Mouse (Mus musculus) stomach, embryonic 15.5 days (tissue): ENCODE results near the gene Ugdh. TPM values are rescaled to one million over a fixed set of nuclear protein-coding genes. Genes with fewer than 3 reads are reported as not detected.

Experiments
- ATAC-seq: fragments of 200-750 bp; cut with Nextera tagmentation; 2 replicates; pipeline ENCODE4 v1.8.0; 2017; ENCODE audit warnings: low read depth, moderate number of reproducible peaks, moderate TSS enrichment; ENCODE audit not compliant: insufficient read depth, low FRiP score
- H3K27ac ChIP-seq: fragments of 300-500 bp; sonication (generic); 2 replicates; pipeline ENCODE4 v1.5.1; 2015; ENCODE audit warnings: mild to moderate bottlenecking, inconsistent platforms
- H3K27me3 ChIP-seq: fragments of 300-500 bp; sonication (generic); replicated peaks from 2 replicates; pipeline ENCODE4 v1.6.1; 2015; ENCODE audit warnings: inconsistent platforms
- H3K36me3 ChIP-seq: fragments of 300-500 bp; sonication (generic); 2 replicates; pipeline ENCODE4 v1.6.1; 2015; ENCODE audit warnings: inconsistent platforms
- H3K4me1 ChIP-seq: fragments of 300-500 bp; sonication (generic); 2 replicates; pipeline ENCODE4 v1.6.1; 2015; ENCODE audit warnings: inconsistent platforms
- H3K4me2 ChIP-seq: fragments of 300-500 bp; sonication (generic); 2 replicates; pipeline ENCODE4 v1.6.1; 2015; ENCODE audit warnings: mild to moderate bottlenecking, inconsistent platforms
- H3K4me3 ChIP-seq: fragments of 300-500 bp; sonication (generic); replicated peaks from 2 replicates; pipeline ENCODE4 v1.5.1; 2015; ENCODE audit warnings: inconsistent platforms
- H3K9ac ChIP-seq: fragments of 300-500 bp; sonication (generic); 2 replicates; pipeline ENCODE4 v1.6.1; 2015; ENCODE audit warnings: inconsistent platforms
- H3K9me3 ChIP-seq: fragments of 300-500 bp; sonication (generic); 2 replicates; pipeline ENCODE4 v1.6.1; 2016; ENCODE audit warnings: inconsistent platforms
- WGBS: fragments of 180-500 bp; shearing (Covaris S2); methylation state at CpG from one replicate; pipeline ENCODE4 v1.1.7; 2015; 5-methylcytosine and 5-hydroxymethylcytosine counted together
- polyA plus RNA-seq: library from polyadenylated mRNA; unstranded; fragments of >200 nt; fragmentation: Nextera tagmentation; extraction: Ambion mirVana; gene quantifications from 2 replicates; pipeline ENCODE4 v1.2.1, GENCODE M21; 2015

Gene Ugdh
- polyA plus RNA-seq, 1 experiment from 2014 or later, result 152 TPM

GRCm38 (mm10) chr5:65457086-65457827, 21.5 kb upstream of the Ugdh start:
- peak; percentile 62; the same call in 1 of the 2 replicates for ATAC-seq
- H3K27me3 ChIP-seq, result no peaks in the 10 kb centered on the region
- peaks cover 6% of the 10 kb centered on the region; the same call in 1 of the 2 replicates for H3K4me1 ChIP-seq
- H3K4me3 ChIP-seq, result no peak overlapping the region
- no peaks in the 10 kb centered on the region for H3K36me3 ChIP-seq
- H3K4me2 ChIP-seq, result 0 out of 2 replicates have a peak overlapping the region, but pooled peaks have one; percentile 0
- H3K9me3 ChIP-seq, result no peaks in the 10 kb centered on the region
- H3K9ac ChIP-seq, result no peak overlapping the region
- WGBS, result 39% methylated on average over 7 of the region's 7 CpGs
- H3K27ac ChIP-seq, result peak overlapping the region; percentile 78

- no peak overlapping the region for H3K27ac ChIP-seq
- 0 out of 2 replicates have a peak, but pooled peaks cover 4% of the 10 kb centered on the region for H3K36me3 ChIP-seq
- ATAC-seq, result no peak
- H3K9ac ChIP-seq, result no peak overlapping the region
- no peaks in the 10 kb centered on the region for H3K27me3 ChIP-seq
- no peaks in the 10 kb centered on the region for H3K9me3 ChIP-seq
- H3K4me1 ChIP-seq, result peaks cover 6% of the 10 kb centered on the region; the same call in 1 of the 2 replicates
- no peak overlapping the region for H3K4me3 ChIP-seq
- no peak overlapping the region for H3K4me2 ChIP-seq
- WGBS, result 52% methylated on average over 5 of the region's 5 CpGs
Observed at GRCm38 (mm10) chr5:65454771-65455170, 19.0 kb upstream of the Ugdh start.

- 80% methylated on average over 4 of the region's 4 CpGs for WGBS
- Histone ChIP-seq H3K9me3 (no peaks in the 10 kb centered on the region), H3K4me2 (no peak overlapping the region), H3K4me3 (no peak overlapping the region), H3K27ac (no peak overlapping the region), H3K36me3 (0 out of 2 replicates have a peak, but pooled peaks cover 4% of the 10 kb centered on the region), H3K9ac (no peak overlapping the region), H3K4me1 (no peaks in the 10 kb centered on the region), H3K27me3 (no peaks in the 10 kb centered on the region)
- ATAC-seq, result no peak
Observed at GRCm38 (mm10) chr5:65448941-65449340, 13.2 kb upstream of the Ugdh start.

- WGBS, result 80% methylated on average over 2 of the region's 2 CpGs
- Histone ChIP-seq H3K4me2 (no peak overlapping the region), H3K36me3 (0 out of 2 replicates have a peak, but pooled peaks cover 4% of the 10 kb centered on the region), H3K9me3 (no peaks in the 10 kb centered on the region), H3K9ac (no peak overlapping the region), H3K27ac (no peak overlapping the region), H3K4me1 (no peaks in the 10 kb centered on the region), H3K4me3 (no peak overlapping the region), H3K27me3 (no peaks in the 10 kb centered on the region)
- ATAC-seq, result no peak
Observed at GRCm38 (mm10) chr5:65447826-65448225, 12.1 kb upstream of the Ugdh start.

- Histone ChIP-seq H3K4me1 (no peaks in the 10 kb centered on the region), H3K27me3 (no peaks in the 10 kb centered on the region), H3K9ac (no peak overlapping the region), H3K4me2 (no peak overlapping the region), H3K36me3 (0 out of 2 replicates have a peak, but pooled peaks cover 4% of the 10 kb centered on the region), H3K27ac (no peak overlapping the region), H3K9me3 (no peaks in the 10 kb centered on the region), H3K4me3 (no peak overlapping the region)
- 71% methylated on average over 2 of the region's 2 CpGs for WGBS
- ATAC-seq, result no peak
Observed at GRCm38 (mm10) chr5:65446756-65447155, 11.0 kb upstream of the Ugdh start.

- Histone ChIP-seq H3K9me3 (no peaks in the 10 kb centered on the region), H3K4me1 (no peaks in the 10 kb centered on the region), H3K4me3 (no peak overlapping the region), H3K36me3 (no peaks in the 10 kb centered on the region), H3K27ac (no peak overlapping the region), H3K27me3 (no peaks in the 10 kb centered on the region), H3K4me2 (no peak overlapping the region), H3K9ac (no peak overlapping the region)
- WGBS, result 50% methylated on average over 3 of the region's 6 CpGs
- no peak for ATAC-seq
Observed at GRCm38 (mm10) chr5:65444981-65445380, 9.2 kb upstream of the Ugdh start.

GRCm38 (mm10) chr5:65438041-65438440, 2.3 kb upstream of the Ugdh start:
- Histone ChIP-seq H3K27ac (no peak overlapping the region), H3K4me2 (no peak overlapping the region), H3K36me3 (no peaks in the 10 kb centered on the region), H3K27me3 (no peaks in the 10 kb centered on the region), H3K4me1 (0 out of 2 replicates have a peak, but pooled peaks cover 3% of the 10 kb centered on the region), H3K9ac (no peak overlapping the region), H3K4me3 (no peak overlapping the region), H3K9me3 (no peaks in the 10 kb centered on the region)
- no peak for ATAC-seq

GRCm38 (mm10) chr5:65435363-65435805, 365 bp downstream of the Ugdh start:
- WGBS, result under 1% methylated on average over 47 of the region's 47 CpGs
- Histone ChIP-seq H3K27ac (peak overlapping the region; percentile 88), H3K4me1 (0 out of 2 replicates have a peak, but pooled peaks cover 3% of the 10 kb centered on the region), H3K4me2 (peak overlapping the region; percentile 60), H3K9ac (peak overlapping the region; percentile 83), H3K4me3 (peak overlapping the region; percentile 88), H3K27me3 (no peaks in the 10 kb centered on the region), H3K9me3 (no peaks in the 10 kb centered on the region), H3K36me3 (no peaks in the 10 kb centered on the region)
- ATAC-seq, result no peak

GRCm38 (mm10) chr5:65434471-65435362, 1.0 kb downstream of the Ugdh start:
- H3K36me3 ChIP-seq, result no peaks in the 10 kb centered on the region
- H3K4me2 ChIP-seq, result peak overlapping the region; percentile 60
- no peak for ATAC-seq
- H3K4me1 ChIP-seq, result 0 out of 2 replicates have a peak, but pooled peaks cover 3% of the 10 kb centered on the region
- H3K9me3 ChIP-seq, result no peaks in the 10 kb centered on the region
- peak overlapping the region; percentile 88 for H3K4me3 ChIP-seq
- 7% methylated on average over 15 of the region's 15 CpGs for WGBS
- no peaks in the 10 kb centered on the region for H3K27me3 ChIP-seq
- peak overlapping the region; percentile 88 for H3K27ac ChIP-seq
- H3K9ac ChIP-seq, result peak overlapping the region; percentile 83

GRCm38 (mm10) chr5:65429441-65429840, 6.3 kb downstream of the Ugdh start:
- Histone ChIP-seq H3K36me3 (peaks cover 3% of the 10 kb centered on the region; the same call in 1 of the 2 replicates), H3K27ac (no peak overlapping the region), H3K4me1 (no peaks in the 10 kb centered on the region), H3K4me2 (no peak overlapping the region), H3K9me3 (no peaks in the 10 kb centered on the region), H3K9ac (no peak overlapping the region), H3K27me3 (no peaks in the 10 kb centered on the region), H3K4me3 (no peak overlapping the region)
- whole genome bisulfite sequencing, result 73% methylated on average over 5 of the region's 5 CpGs
- ATAC-seq, result no peak

- 44% methylated on average over 4 of the region's 4 CpGs for WGBS
- peaks cover 7% of the 10 kb centered on the region; the same call in 1 of the 2 replicates for H3K36me3 ChIP-seq
- 0 out of 2 replicates have a peak, but pooled peaks cover 2% of the 10 kb centered on the region for H3K4me1 ChIP-seq
- ATAC-seq, result no peak
- peak overlapping the region; percentile 49; the same call in 1 of the 2 replicates for H3K27ac ChIP-seq
- H3K4me3 ChIP-seq, result no peak overlapping the region
- no peaks in the 10 kb centered on the region for H3K9me3 ChIP-seq
- H3K4me2 ChIP-seq, result no peak overlapping the region
- no peak overlapping the region for H3K9ac ChIP-seq
- no peaks in the 10 kb centered on the region for H3K27me3 ChIP-seq
Observed at GRCm38 (mm10) chr5:65428321-65428720, 7.4 kb downstream of the Ugdh start.
